Mouse (Mus musculus) ES-E14 (cell line): Measurements from ENCODE around the gene Mut.

ENCODE experiments used
- CHD2 ChIP-seq: IDR thresholded peaks from 2 replicates; pipeline ENCODE4 v1.6.1; 2014; ENCODE audit warnings: mild to moderate bottlenecking, low read depth, low read length, inconsistent platforms
- HCFC1 ChIP-seq: IDR thresholded peaks from 2 replicates; pipeline ENCODE4 v1.6.1; 2012; ENCODE audit warnings: low read length, inconsistent platforms, borderline replicate concordance; ENCODE audit not compliant: insufficient read depth
- MAFK ChIP-seq: IDR thresholded peaks from 2 replicates; pipeline ENCODE4 v1.6.1; 2014; ENCODE audit warnings: mild to moderate bottlenecking, low read depth, low read length, inconsistent platforms; ENCODE audit not compliant: insufficient read depth
- ZC3H11A ChIP-seq: IDR thresholded peaks from 2 replicates; pipeline ENCODE4 v1.6.1; 2012; ENCODE audit warnings: low read depth, mild to moderate bottlenecking, inconsistent platforms, low read length, borderline replicate concordance
- ZNF384 ChIP-seq: IDR thresholded peaks from 2 replicates; pipeline ENCODE4 v1.6.1; 2012; ENCODE audit warnings: low read depth, low read length, inconsistent platforms

DNA sequence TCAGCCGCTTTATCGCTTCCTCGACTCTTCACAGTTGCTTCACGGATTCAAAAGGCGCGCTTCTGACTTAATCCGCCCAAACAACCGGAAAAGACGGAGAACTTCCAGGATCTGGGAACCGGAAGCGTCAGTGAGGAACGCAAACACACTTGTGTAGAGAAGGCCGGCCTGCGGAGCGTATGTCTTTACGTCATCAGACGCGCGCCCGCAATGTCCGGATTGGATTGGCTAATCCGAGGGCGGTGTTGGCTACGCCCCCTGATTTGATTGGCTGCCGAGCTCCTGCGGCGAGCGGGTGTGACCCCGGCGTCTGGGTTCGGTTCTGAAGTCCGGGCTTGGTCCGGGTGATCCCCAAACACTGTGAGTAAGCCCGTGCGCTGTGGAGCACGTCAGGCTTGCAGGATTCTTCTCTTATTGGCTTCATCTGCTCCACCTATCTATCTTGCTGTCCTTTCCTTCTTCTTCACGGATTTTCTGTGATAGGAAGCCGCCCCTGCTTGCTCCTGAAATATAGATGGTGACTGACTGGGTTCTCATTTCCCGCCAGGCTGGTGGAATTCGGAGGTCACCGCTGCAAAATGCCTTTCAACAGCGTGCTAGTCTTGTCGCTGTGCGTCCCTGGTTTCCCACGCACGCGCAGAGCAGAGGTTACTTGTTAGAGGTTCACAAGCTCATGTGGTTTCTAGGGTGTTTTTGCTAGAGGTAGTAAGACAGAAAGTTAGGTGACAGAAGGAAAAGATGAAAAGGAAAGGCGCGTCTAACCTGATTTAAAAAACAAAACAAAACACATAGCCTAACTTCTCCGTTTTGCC, at the start of gene Mut, which contains the start of gene Cenpq:
- TF ChIP-seq CHD2: no peak; the same call in 1 of the 2 replicates
- TF ChIP-seq HCFC1: peak; percentile 64
- TF ChIP-seq MAFK: no peak
- no peak for TF ChIP-seq ZNF384
- TF ChIP-seq ZC3H11A: no peak
